9 mouse cellular contexts compared by ENCODE assay signal in the genomic region with DNA sequence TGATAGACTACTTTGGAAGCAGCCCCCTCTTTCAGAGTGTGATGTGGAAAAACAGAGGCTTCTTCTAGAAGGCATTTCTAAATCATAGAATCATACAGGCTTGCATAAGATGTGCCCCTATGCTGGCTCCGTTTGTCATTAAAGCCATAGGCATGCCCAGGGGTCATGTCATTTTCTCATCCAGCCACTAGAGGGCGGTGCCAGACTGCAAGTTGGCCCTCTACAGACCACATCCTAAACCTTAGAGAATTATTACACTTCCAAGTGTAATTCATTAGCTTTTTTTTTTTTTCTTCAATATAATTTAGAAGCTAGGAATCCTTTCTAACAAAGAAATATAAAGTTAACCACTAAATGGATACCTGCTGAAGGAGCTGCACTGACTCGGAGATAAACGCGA. TPM values are rescaled to one million over a fixed set of nuclear protein-coding genes. Genes with fewer than 3 reads are reported as not detected.
DNase-seq lines count a peak whose midpoint lies in the region; ATAC-seq and TF ChIP-seq lines count a peak whose summit lies in the region.
"Had no signal": no experiment of that assay in that cellular context is flagged by ENCODE, and none has a peak within 500 bp of the region (broad histone marks: within the 10 kb centered on the region; RNA-seq: fewer than 3 reads in every experiment).

No protein-coding gene starts in this region.

- H3K36me3 ChIP-seq in kidney, postnatal 0 days (ENCODE audit: insufficient read depth, low read length): no peaks in the 10 kb centered on the region
- no peaks in the 10 kb centered on the region for H3K36me3 ChIP-seq in liver, embryonic 13.5 days

- H3K9ac ChIP-seq in kidney, postnatal 0 days (ENCODE audit: low read depth, low read length): no peak overlapping the region
- H3K9ac ChIP-seq in liver, embryonic 13.5 days: no peak overlapping the region

- no peaks in the 10 kb centered on the region for H3K9me3 ChIP-seq in kidney, postnatal 0 days (replicated peaks; ENCODE audit: low read length)
- no peaks in the 10 kb centered on the region for H3K9me3 ChIP-seq in liver, embryonic 13.5 days (replicated peaks)

- H3K4me3 ChIP-seq in kidney, postnatal 0 days (replicated peaks; ENCODE audit: low read depth, low read length): no peak overlapping the region
- H3K4me3 ChIP-seq in liver, embryonic 13.5 days (replicated peaks): no peak overlapping the region

- H3K27ac ChIP-seq in kidney, postnatal 0 days: no peak overlapping the region
- H3K27ac ChIP-seq in liver, embryonic 13.5 days: no peak overlapping the region

- peak; percentile 68; the same call in 1 of the 2 replicates for ATAC-seq in kidney, postnatal 0 days (replicated peaks; ENCODE audit: low FRiP score, low read depth)
- ATAC-seq in liver, embryonic 13.5 days (ENCODE audit: low read depth): 0 out of 2 replicates have a peak, but pooled peaks have one; percentile 41

- WGBS in kidney, postnatal 0 days: 46% methylated on average over 5 of the region's 5 CpGs
- WGBS in liver, embryonic 13.5 days (ENCODE audit: insufficient replicate concordance): 50% methylated on average over 5 of the region's 5 CpGs

- H3K4me2 ChIP-seq in kidney, postnatal 0 days (ENCODE audit: low read length): no peak overlapping the region
- no peak overlapping the region for H3K4me2 ChIP-seq in liver, embryonic 13.5 days

- no peaks in the 10 kb centered on the region for H3K27me3 ChIP-seq in kidney, postnatal 0 days (ENCODE audit: insufficient read depth, low read length)
- H3K27me3 ChIP-seq in liver, embryonic 13.5 days: peaks cover 30% of the 10 kb centered on the region

- TF ChIP-seq CTCF in kidney, postnatal 0 days (IDR thresholded peaks at IDR 0.05; ENCODE audit: low read depth): peak; percentile 89

- peak; percentile 66 to 75 for DNase-seq in CD8-positive naive resting alpha-beta T cell, adult 2 months (ENCODE audit: low read depth in 2 of 2, low spot score in 2 of 2)
- DNase-seq in adrenal gland, adult 18-20 months (ENCODE audit: low spot score in 2 of 2): peak; percentile 69 to 73
- DNase-seq in embryo, embryonic 10.5 days (ENCODE audit: low spot score): peak; percentile 82
- DNase-seq in gastrocnemius, postnatal 4 days (ENCODE audit: low spot score in 2 of 2): peak; percentile 42 to 64
- DNase-seq in kidney, postnatal 0 days (ENCODE audit: low spot score): peak; percentile 85
- DNase-seq in liver, embryonic 13.5 days: peak; percentile 30
- DNase-seq in ovary, postnatal 36 days (ENCODE audit: low spot score): peak; percentile 58
- peak; percentile 65 to 67 for DNase-seq in thymus, postnatal 36 days

- no peaks in the 10 kb centered on the region for H3K4me1 ChIP-seq in kidney, postnatal 0 days (replicated peaks; ENCODE audit: insufficient read depth, low read length)
- 0 out of 2 replicates have a peak, but pooled peaks cover 2% of the 10 kb centered on the region for H3K4me1 ChIP-seq in liver, embryonic 13.5 days (replicated peaks)

RNA-seq across cellular contexts. Expression of gene Gm10428, which starts 8.8 kb away (rescaled TPM):
- not detected for total RNA-seq in adrenal gland, adult 18-20 months (2021)
- total RNA-seq in gastrocnemius, postnatal 4 days (2021): not detected
- polyA plus RNA-seq in kidney, postnatal 0 days (2015; fragmentation: Nextera tagmentation; extraction: Ambion mirVana): 0.45 TPM in 1 of 2 replicates, not detected in the other
- not detected in 2 replicates for polyA plus RNA-seq in liver, embryonic 13.5 days (2015; fragmentation: Nextera tagmentation; extraction: Ambion mirVana)
- polyA plus RNA-seq: gonadal fat pad, adult 2 months had no signal

RNA-seq across cellular contexts. Expression of gene Zfp287, which starts 12.4 kb away (rescaled TPM):
- 1 to 10 TPM; 2.9 to 3.9 TPM for total RNA-seq in adrenal gland, adult 18-20 months (2021)
- 1 to 10 TPM; 3.6 to 4.7 TPM for total RNA-seq in gastrocnemius, postnatal 4 days (2021)
- 4.5 and 5.0 TPM in 2 replicates for polyA plus RNA-seq in kidney, postnatal 0 days (2015; fragmentation: Nextera tagmentation; extraction: Ambion mirVana)
- polyA plus RNA-seq in liver, embryonic 13.5 days (2015; fragmentation: Nextera tagmentation; extraction: Ambion mirVana): 0.47 and 0.57 TPM in 2 replicates

RNA-seq across cellular contexts. Expression of gene Zfp286, which starts 45.2 kb away (rescaled TPM):
- total RNA-seq in adrenal gland, adult 18-20 months (2021): 1 to 10 TPM; 2.0 to 2.5 TPM
- 1 to 10 TPM; 5.1 to 5.7 TPM for total RNA-seq in gastrocnemius, postnatal 4 days (2021)
- polyA plus RNA-seq in kidney, postnatal 0 days (2015; fragmentation: Nextera tagmentation; extraction: Ambion mirVana): 10.8 and 11.4 TPM in 2 replicates
- 1.8 and 2.1 TPM in 2 replicates for polyA plus RNA-seq in liver, embryonic 13.5 days (2015; fragmentation: Nextera tagmentation; extraction: Ambion mirVana)

Comparison
In these comparisons a context has a peak if more than half of its experiments do, and no peak if none do; other contexts are left out.
1. DNase-seq: peak in every context shown above with its lines; median percentile 85 in kidney, postnatal 0 days; 82 in embryo, embryonic 10.5 days; 71 in adrenal gland, adult 18-20 months; 70 in CD8-positive naive resting alpha-beta T cell, adult 2 months; 66 in thymus, postnatal 36 days; 58 in ovary, postnatal 36 days; 53 in gastrocnemius, postnatal 4 days; 30 in liver, embryonic 13.5 days.